Mouse (Mus musculus): ENCODE measurements around the gene Rnf227.
A peak's percentile ranks its signal among the peaks of the same experiment; 100 is the strongest.

Rnf227 gene

GRCm38 (mm10) chr11:69371601-69372000 is 31.3 kb downstream of the Rnf227 start:
- DNase-seq (ENCODE audit: low read depth, low spot score) = no peak

- DNase-seq (ENCODE audit: low read depth, low spot score) = no peak
Observed at GRCm38 (mm10) chr11:69372056-69372779, 32.0 kb downstream of the Rnf227 start.

- DNase-seq (ENCODE audit: low read depth, low spot score) = peak; percentile 69
Observed at GRCm38 (mm10) chr11:69372780-69373170, 32.5 kb downstream of the Rnf227 start.

GRCm38 (mm10) chr11:69373223-69373965 is 33.1 kb downstream of the Rnf227 start:
- peak; percentile 82 for DNase-seq (ENCODE audit: low read depth, low spot score)

- DNase-seq (ENCODE audit: low read depth, low spot score) = no peak
Observed at GRCm38 (mm10) chr11:69375646-69376045, 35.4 kb downstream of the Rnf227 start.

- DNase-seq (ENCODE audit: low read depth, low spot score) = no peak
Observed at GRCm38 (mm10) chr11:69377766-69378165, 37.5 kb downstream of the Rnf227 start.

GRCm38 (mm10) chr11:69379600-69379999 is 39.3 kb downstream of the Rnf227 start:
- DNase-seq (ENCODE audit: low read depth, low spot score) = no peak

GRCm38 (mm10) chr11:69381356-69381755 is 41.1 kb downstream of the Rnf227 start:
- no peak for DNase-seq (ENCODE audit: low read depth, low spot score)

GRCm38 (mm10) chr11:69382478-69383105 is 42.3 kb downstream of the Rnf227 start:
- no peak for DNase-seq (ENCODE audit: low read depth, low spot score)

- no peak for DNase-seq (ENCODE audit: low read depth, low spot score)
Observed at GRCm38 (mm10) chr11:69384979-69385378, 44.7 kb downstream of the Rnf227 start.

- no peak for DNase-seq (ENCODE audit: low read depth, low spot score)
Observed at GRCm38 (mm10) chr11:69386758-69387157, 46.5 kb downstream of the Rnf227 start.

- no peak for DNase-seq (ENCODE audit: low read depth, low spot score)
Observed at GRCm38 (mm10) chr11:69388680-69389079, 48.4 kb downstream of the Rnf227 start.

- DNase-seq (ENCODE audit: low read depth, low spot score) = peak; percentile 64
Observed at GRCm38 (mm10) chr11:69389531-69390399, 49.5 kb downstream of the Rnf227 start.

GRCm38 (mm10) chr11:69390400-69391034 is 50.3 kb downstream of the Rnf227 start:
- peak; percentile 76 for DNase-seq (ENCODE audit: low read depth, low spot score)

Measured in ZHBTc4 (cell line).